Mouse (Mus musculus): Measurements from ENCODE around the gene Ap1ar.

Gene Ap1ar

DNA sequence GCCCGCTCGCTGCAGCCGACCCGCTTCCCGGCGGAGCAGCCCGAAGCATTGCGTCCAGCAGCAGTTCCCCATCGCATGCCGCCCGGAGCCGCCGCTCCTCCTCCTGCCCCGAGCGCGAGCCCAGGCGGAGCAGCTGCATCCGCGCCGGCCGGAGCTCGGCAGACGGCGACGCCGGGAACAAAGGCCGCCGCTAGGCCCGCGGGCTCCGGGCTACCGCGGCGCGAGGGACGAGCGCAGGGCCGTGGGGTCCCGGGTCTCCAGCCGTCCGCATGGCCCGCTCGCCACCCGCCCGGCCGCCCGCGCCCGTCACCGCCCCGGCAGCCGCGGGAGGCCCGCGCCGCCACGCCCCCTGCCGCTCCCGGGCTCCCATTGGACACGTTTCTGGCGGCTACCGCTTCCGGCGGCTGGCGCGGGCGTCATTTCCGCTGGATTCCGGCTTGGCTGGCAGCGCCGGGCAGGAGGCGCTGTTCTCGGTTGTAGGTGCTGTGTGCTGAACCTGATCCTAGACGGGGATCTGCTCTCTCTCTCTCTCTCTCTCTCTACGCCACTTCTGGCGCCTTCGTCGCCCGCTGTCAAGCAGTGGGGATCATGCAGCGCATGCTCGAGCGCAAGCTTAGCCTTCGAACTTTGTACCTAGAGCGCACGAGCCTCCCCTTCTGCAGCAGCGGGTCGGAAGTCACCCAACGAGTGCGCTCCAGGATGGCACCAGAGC is at the start of gene Ap1ar:
Ap1ar (minus strand) TSS at position 370 of the 712 bp plus-strand sequence.
- peak; percentile 93 for DNase-seq (ENCODE audit: low spot score)

DNA sequence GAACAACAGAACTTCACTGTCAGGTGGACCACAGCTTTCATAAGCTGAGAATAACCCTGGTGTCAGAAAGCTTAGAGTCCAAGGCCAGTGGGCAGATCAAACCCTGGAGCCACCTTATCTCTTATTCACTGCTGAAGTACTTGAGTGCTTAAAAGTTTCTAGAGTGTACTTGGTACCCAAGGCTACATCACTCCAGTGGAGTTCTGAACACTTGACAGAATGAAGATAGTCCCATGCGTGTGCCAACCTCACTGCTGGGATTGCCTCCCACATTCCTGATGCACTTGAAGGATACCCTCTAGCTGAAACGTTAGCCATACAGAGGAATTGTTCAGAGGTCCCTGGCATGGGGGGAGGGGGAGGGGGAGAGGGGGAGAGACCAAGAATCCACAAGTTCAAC is 44.4 kb upstream of the Ap1ar start:
- DNase-seq (ENCODE audit: low spot score): no peak

GRCm38 (mm10) chr3:127879968-127880367 is 42.6 kb upstream of the Ap1ar start:
- DNase-seq (ENCODE audit: low spot score): no peak

DNA sequence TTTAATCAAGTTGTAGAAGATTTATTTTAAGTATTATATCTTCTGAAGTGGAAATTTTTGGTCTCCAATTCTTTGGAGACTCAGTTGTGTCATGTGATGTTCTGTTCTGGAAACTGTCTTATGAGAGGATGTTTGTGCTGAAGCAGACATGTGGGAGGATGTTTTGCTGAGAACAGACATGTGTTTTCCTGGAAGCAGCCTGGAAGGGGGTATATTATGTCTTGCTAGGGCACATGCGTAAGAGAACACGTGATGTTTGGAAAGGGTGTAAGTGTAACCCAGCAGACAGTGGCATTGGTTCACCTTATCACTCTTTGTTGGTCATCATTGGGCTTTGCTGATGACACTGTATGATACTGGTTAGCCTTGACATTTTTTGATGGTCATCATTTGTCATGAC is 38.2 kb upstream of the Ap1ar start:
- no peak for DNase-seq (ENCODE audit: low spot score)

DNA sequence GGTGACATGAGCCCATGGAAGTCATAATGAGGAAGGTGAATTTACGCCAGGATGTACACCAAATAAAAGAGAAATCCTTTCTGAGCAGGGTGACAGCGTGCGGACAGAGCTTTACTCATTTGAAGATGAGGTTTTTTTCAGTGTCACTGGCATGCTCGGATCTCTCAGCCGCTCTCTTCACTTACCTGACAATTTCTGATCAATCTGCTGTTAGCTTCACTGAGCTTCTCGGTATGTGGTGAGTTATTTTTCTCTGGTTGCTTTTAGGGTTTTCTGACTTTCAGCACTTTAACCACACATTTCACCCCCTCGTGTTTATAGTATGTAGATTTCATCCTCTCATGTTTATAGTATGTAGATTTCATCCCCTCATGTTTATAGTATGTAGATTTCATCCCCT is 37.7 kb upstream of the Ap1ar start:
- no peak for DNase-seq (ENCODE audit: low spot score)

DNA sequence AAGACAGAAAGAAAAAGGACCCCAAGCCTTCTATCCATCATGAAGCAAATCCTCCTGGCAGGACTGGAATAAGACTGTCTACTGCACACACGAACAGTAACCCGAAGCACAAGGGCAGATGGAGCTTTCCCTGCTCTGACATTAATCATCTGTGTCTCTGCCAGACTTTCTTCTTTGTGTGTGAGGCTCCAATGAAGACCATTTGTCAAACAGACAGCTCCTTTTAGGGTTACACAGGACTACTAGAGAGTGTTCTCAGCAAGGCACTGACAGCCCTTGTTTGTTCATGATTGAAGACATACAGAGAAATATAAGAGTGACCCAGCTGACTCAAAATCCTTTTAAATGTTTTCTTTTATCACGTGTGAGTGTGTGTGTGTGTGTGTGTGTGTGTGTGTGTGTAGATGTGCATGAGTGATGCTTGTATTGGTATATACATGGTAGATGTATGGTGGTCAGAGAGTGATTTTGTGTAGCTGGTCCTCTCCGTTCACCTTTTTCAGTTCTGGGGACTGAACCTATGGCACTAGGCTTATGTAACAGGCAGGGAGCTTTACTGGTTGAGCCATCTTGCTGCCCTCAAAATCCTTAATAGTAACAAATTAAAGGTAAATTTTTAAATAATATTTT is 37.0 kb upstream of the Ap1ar start:
- no peak for DNase-seq (ENCODE audit: low spot score)

- DNase-seq (ENCODE audit: low spot score): no peak
Measured at GRCm38 (mm10) chr3:127871575-127871974, 34.3 kb upstream of the Ap1ar start.

- no peak for DNase-seq (ENCODE audit: low spot score)
Measured at GRCm38 (mm10) chr3:127868880-127869279, 31.6 kb upstream of the Ap1ar start.

DNA sequence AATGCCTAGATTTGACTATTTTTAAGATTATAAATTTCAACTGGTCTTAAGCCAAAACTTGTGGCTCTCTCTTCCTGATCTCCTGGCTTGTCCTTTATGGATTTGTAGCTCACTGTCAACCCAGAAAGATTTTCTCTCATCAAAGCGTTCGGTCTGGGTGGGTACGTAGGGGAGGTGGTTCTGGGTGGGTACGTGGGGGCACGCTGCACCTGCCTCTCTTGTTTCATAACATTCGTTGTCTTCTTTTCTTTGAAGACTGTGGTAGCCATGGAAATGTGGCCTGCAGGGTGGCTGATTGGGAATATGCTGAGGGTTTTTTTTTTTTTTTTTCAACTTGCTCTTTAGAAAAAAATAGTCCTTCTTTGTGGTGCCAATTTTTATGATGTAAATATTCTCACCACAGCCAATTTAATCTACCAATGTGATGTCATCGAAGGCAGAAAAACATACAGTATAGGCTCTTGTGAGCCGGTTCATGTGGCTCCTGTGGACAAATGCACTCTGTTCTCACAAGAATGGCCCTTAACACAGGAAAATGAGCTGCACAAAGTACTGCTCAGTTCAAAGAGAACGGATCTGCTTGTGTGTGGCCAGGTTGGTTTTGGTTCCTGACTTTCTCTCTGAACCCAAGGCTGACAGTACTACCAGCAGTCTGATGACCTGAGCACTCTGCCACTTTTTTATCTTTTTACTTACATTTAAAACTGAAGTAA is 30.9 kb upstream of the Ap1ar start:
- DNase-seq (ENCODE audit: low spot score): no peak

DNA sequence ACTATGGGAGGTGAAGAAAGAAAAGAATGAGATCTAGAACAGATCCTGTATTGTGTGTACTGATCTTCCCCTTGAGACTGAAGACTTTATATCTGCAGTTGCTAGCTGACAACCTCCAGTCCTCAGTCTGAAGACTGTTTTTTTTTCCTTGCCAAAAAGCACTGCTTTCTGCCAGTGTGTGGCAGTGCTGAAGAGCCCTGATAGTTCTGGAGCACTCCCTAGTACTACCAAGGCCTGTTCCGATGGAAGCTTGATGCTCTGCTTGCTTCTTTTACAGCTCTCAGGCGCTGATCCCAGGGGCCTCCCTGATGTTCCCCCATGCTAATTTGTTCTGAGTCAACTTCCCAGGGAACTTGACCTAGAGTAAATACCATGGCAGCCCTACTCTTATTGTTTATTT is 26.9 kb upstream of the Ap1ar start:
- no peak for DNase-seq (ENCODE audit: low spot score)

- no peak for DNase-seq (ENCODE audit: low spot score)
Measured at GRCm38 (mm10) chr3:127863571-127863970, 26.2 kb upstream of the Ap1ar start.

- no peak for DNase-seq (ENCODE audit: low spot score)
Measured at GRCm38 (mm10) chr3:127862479-127862878, 25.2 kb upstream of the Ap1ar start.

DNA sequence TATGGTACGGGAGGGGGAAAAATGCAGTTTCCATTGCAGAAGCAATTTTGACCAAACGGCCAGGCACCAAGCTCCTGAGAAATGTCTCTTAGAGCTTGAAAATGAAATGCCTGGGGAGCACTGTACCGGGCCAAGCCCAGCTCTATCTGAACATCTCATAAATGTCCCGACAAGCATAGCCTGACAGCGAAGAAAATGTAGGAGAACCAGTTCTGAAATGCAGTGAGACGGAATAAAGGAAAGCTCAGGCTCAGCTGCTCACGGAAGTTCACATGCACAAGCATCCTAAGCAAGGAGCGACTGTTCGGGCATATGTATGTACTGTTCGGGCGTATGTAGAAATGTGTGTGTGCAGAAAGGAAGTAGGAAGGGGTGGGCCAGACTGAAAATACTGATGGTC is 24.0 kb upstream of the Ap1ar start:
- DNase-seq (ENCODE audit: low spot score): no peak

DNA sequence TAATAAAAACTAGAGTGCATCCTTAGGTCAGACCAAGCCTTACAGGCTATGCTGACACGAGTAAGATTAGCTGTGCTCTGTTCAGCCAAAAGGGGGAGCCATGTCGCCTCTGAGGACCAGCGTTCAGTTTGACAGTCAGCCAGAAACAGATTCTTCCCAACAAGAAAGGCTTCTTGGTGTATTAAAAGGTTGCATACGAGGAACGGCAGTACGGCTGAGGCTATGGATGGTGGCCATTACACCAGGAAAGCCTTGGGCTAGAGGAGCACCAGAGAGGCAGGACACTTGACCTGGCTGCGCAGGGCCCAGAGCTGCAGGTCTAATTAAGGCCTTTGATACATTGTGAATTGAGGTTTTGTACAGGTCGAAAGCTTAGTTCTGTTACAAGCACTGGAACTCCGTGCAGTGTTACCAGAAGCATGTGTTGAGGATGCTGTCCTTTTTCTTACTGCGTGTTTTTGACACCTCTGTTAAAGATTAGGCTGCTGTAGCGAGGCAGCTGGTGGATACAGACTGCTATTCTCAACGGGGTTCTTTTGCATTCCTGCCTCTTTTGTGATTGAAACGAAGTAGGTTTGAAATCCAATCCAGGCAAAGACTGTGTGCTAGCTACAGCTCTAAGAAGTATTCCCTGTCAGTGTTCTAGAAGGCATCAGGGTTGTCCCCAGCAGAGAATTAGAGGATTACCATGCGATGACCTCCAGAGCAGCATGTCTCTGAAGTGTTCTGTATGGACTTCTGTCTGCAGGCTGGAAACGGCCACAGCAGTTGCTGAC is 16.3 kb upstream of the Ap1ar start:
- peak; percentile 22 for DNase-seq (ENCODE audit: low spot score)

DNA sequence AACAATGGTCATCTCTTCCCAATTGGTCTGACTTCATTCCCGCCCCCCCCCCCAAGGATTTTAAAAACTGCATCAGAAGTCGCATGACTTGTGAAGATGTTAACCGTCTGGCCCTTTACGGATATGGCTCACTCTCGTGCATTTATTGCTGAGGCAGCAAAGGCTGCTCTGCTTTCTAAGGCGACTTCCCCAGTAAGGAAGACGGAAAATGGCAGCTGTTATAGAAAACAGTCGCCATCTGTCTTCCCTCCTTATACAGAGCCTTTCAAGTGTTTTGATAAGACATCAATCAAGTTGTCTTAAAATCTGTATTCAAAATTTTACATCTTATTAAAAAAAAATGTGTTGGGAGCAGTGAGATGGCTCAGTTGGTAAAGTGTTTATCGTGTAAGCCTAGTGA is 15.4 kb upstream of the Ap1ar start:
- no peak for DNase-seq (ENCODE audit: low spot score)

GRCm38 (mm10) chr3:127850776-127851646 is 13.7 kb upstream of the Ap1ar start:
- no peak for DNase-seq (ENCODE audit: low spot score)

DNA sequence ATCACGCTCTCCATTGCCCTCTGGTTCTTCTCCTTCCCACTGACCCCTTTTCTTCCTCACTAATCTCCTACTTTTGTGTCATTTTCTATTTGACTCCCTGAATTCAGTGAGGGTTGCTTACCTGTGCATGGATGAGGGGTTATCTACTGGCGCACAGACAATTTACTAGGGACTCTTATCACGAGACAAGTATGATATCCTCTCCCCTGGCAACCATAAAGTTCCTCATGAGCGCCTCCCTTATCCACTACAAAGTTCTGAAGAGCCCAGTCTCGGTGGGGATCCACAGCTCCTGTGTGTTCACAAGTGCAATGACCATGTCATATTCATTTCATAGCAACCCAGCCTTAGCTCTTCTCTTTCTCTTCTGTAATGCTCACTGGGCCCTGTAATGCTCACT is 12.6 kb upstream of the Ap1ar start:
- no peak for DNase-seq (ENCODE audit: low spot score)

- DNase-seq (ENCODE audit: low spot score): no peak
Measured at GRCm38 (mm10) chr3:127848088-127848808, 10.9 kb upstream of the Ap1ar start.

DNA sequence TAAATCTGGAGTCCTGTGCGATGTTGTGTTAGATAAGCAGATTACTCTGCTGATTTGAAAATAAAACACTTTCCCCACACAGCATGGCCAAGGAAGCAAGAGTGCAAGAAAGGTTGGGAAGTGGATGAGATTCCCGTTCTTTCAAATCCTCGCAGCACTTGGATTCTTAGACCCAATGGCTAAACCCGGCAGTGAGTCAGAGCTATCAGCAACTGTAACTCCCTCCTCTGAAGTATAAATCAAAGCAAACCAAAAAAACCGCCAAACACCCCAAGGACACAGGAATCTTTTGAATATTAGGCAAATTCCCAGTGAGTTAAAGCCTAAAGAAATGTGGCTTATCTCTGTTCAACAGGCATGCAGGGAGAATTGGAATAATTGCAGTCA is 6.6 kb upstream of the Ap1ar start:
- no peak for DNase-seq (ENCODE audit: low spot score)

- DNase-seq (ENCODE audit: low spot score): no peak
Measured at GRCm38 (mm10) chr3:127843324-127843940, 6.1 kb upstream of the Ap1ar start.
